Mouse (Mus musculus): ENCODE data around the gene Josd2. TPM values are rescaled to one million over a fixed set of nuclear protein-coding genes. Genes with fewer than 3 reads are reported as not detected.

Gene Josd2
- polyA plus RNA-seq, 1 experiment from 2014 or later: 27.9 TPM

- WGBS: 63% methylated on average over 9 of the region's 9 CpGs
- Histone ChIP-seq H3K9me3 (ENCODE audit: control insufficient read depth, low read length) (no peaks in the 10 kb centered on the region), H3K4me1 (ENCODE audit: control insufficient read depth, insufficient read depth, low read length) (peaks cover 33% of the 10 kb centered on the region), H3K4me2 (ENCODE audit: low read length) (no peak overlapping the region), H3K36me3 (ENCODE audit: control insufficient read depth, insufficient read depth, low read length) (no peaks in the 10 kb centered on the region), H3K9ac (replicated peaks; ENCODE audit: low read length) (no peak overlapping the region), H3K4me3 (replicated peaks; ENCODE audit: low read depth, low read length) (no peak overlapping the region), H3K27ac (replicated peaks; ENCODE audit: low read depth, low read length) (0 out of 2 replicates have a peak overlapping the region, but pooled peaks have one; percentile 17), H3K27me3 (ENCODE audit: control insufficient read depth, insufficient read depth, low read length) (peaks cover 13% of the 10 kb centered on the region; the same call in 1 of the 2 replicates)
- DNase-seq: no peak
- ATAC-seq (ENCODE audit: low FRiP score, low TSS enrichment): no peak
These were observed 5.3 kb downstream of the Josd2 start for GRCm38 (mm10) chr7:44472961-44473646.

GRCm38 (mm10) chr7:44474419-44474818 lies 6.6 kb downstream of the Josd2 start:
- peak; percentile 69 for DNase-seq
- peaks cover 21% of the 10 kb centered on the region for H3K4me1 ChIP-seq (ENCODE audit: control insufficient read depth, insufficient read depth, low read length)

DNA sequence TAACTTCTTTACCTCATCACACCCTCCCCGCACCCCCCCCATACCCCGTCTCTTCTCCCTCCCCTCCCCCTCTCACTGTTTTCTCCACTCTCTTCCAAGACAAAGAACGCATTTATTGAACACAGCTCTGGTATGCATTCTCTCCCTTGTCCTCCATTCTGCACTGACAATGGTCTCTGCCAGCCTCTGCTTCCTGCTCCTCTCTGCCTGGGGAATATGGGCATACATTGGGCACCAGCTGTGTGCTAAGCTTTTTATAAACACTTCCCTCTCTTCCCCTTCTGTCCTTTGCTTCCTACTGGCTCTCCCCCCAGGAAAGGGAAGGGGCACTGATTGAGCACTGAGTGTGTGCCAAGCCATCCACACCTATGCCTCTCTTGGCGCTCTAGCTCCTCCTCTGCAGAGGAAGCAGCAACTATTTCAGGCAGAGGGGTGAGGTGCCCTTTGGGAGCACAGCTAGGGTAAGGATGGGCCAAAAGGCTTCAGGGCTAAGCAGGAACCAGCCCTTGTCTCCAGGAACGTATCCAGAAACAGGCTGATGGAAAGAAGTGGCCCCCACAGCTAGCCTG lies 7.3 kb downstream of the Josd2 start:
- Histone ChIP-seq H3K27me3 (ENCODE audit: control insufficient read depth, insufficient read depth, low read length) (peaks cover 16% of the 10 kb centered on the region; the same call in 1 of the 2 replicates), H3K4me1 (ENCODE audit: control insufficient read depth, insufficient read depth, low read length) (peaks cover 17% of the 10 kb centered on the region), H3K4me3 (replicated peaks; ENCODE audit: low read depth, low read length) (no peak overlapping the region), H3K9me3 (ENCODE audit: control insufficient read depth, low read length) (no peaks in the 10 kb centered on the region), H3K27ac (replicated peaks; ENCODE audit: low read depth, low read length) (peak overlapping the region; percentile 60), H3K9ac (replicated peaks; ENCODE audit: low read length) (no peak overlapping the region), H3K4me2 (ENCODE audit: low read length) (no peak overlapping the region), H3K36me3 (ENCODE audit: control insufficient read depth, insufficient read depth, low read length) (no peaks in the 10 kb centered on the region)
- DNase-seq (no peak), ATAC-seq (ENCODE audit: low FRiP score, low TSS enrichment) (0 out of 2 replicates have a peak, but pooled peaks have one; percentile 9)
- WGBS: 39% methylated on average over 5 of the region's 5 CpGs

More at GRCm38 (mm10) chr7:44474419-44474818, 6.6 kb downstream of the Josd2 start:
- Histone ChIP-seq H3K9ac (replicated peaks; ENCODE audit: low read length) (no peak overlapping the region; the same call in 1 of the 2 replicates), H3K27me3 (ENCODE audit: control insufficient read depth, insufficient read depth, low read length) (peaks cover 15% of the 10 kb centered on the region; the same call in 1 of the 2 replicates), H3K9me3 (ENCODE audit: control insufficient read depth, low read length) (no peaks in the 10 kb centered on the region), H3K27ac (replicated peaks; ENCODE audit: low read depth, low read length) (peak overlapping the region; percentile 60), H3K4me2 (ENCODE audit: low read length) (no peak overlapping the region), H3K36me3 (ENCODE audit: control insufficient read depth, insufficient read depth, low read length) (no peaks in the 10 kb centered on the region), H3K4me3 (replicated peaks; ENCODE audit: low read depth, low read length) (no peak overlapping the region)
- WGBS: 14% methylated on average over 4 of the region's 4 CpGs
- ATAC-seq (ENCODE audit: low FRiP score, low TSS enrichment): peak; percentile 66

- Histone ChIP-seq H3K4me3 (replicated peaks; ENCODE audit: low read depth, low read length) (no peak overlapping the region), H3K36me3 (ENCODE audit: control insufficient read depth, insufficient read depth, low read length) (no peaks in the 10 kb centered on the region), H3K27ac (replicated peaks; ENCODE audit: low read depth, low read length) (no peak overlapping the region), H3K27me3 (ENCODE audit: control insufficient read depth, insufficient read depth, low read length) (peaks cover 10% of the 10 kb centered on the region; the same call in 1 of the 2 replicates), H3K4me1 (ENCODE audit: control insufficient read depth, insufficient read depth, low read length) (no peaks in the 10 kb centered on the region), H3K9me3 (ENCODE audit: control insufficient read depth, low read length) (no peaks in the 10 kb centered on the region), H3K4me2 (ENCODE audit: low read length) (no peak overlapping the region), H3K9ac (replicated peaks; ENCODE audit: low read length) (no peak overlapping the region)
- DNase-seq: no peak
- 83% methylated on average over 3 of the region's 3 CpGs for WGBS
- ATAC-seq (ENCODE audit: low FRiP score, low TSS enrichment): no peak
These were observed 15.2 kb downstream of the Josd2 start for GRCm38 (mm10) chr7:44482836-44483435.

- Histone ChIP-seq H3K9me3 (ENCODE audit: control insufficient read depth, low read length) (no peaks in the 10 kb centered on the region), H3K4me3 (replicated peaks; ENCODE audit: low read depth, low read length) (no peak overlapping the region), H3K27ac (replicated peaks; ENCODE audit: low read depth, low read length) (no peak overlapping the region), H3K36me3 (ENCODE audit: control insufficient read depth, insufficient read depth, low read length) (peaks cover 9% of the 10 kb centered on the region), H3K27me3 (ENCODE audit: control insufficient read depth, insufficient read depth, low read length) (peaks cover 7% of the 10 kb centered on the region; the same call in 1 of the 2 replicates), H3K4me1 (ENCODE audit: control insufficient read depth, insufficient read depth, low read length) (no peaks in the 10 kb centered on the region), H3K4me2 (ENCODE audit: low read length) (no peak overlapping the region), H3K9ac (replicated peaks; ENCODE audit: low read length) (no peak overlapping the region)
- ATAC-seq (ENCODE audit: low FRiP score, low TSS enrichment) (no peak), DNase-seq (no peak)
- WGBS: 100% methylated on average over 1 of the region's 1 CpGs
These were observed 16.3 kb downstream of the Josd2 start for GRCm38 (mm10) chr7:44484109-44484508.

DNA sequence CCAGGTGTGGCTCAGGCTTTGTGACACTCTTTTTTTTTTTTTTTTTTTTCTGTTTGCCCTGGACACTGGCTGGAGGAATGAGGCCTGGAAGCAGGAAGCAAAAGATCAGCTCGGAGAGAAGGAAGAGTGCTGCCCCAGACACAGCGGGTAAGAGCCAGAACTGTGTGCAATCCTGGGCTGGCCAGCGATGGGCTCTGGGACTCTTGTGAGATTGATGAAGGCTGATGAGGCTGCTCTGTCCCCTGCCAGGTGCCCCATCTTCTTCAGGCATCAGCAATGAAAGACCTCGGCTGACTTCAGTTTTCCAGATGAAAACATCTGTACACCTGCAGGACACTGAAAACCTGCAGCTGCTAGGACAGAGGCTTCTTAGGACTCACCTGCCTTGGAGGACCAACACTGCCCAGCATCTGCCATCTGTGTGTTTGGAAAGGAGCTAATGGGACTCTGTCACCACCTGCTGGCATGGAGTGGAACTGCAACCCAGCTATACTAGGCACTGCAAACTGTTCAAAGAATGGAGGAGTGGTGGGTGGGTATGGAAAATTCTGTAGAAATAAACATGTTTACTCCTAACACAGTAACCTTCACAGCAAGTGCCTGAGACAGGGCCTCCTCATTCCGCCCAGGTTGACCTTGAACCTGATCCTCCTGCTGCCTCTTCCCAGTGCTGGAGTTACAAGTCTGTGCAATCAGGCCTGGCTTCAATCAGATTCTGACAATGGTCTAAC lies 17.2 kb downstream of the Josd2 start:
- Histone ChIP-seq H3K4me2 (ENCODE audit: low read length) (no peak overlapping the region), H3K36me3 (ENCODE audit: control insufficient read depth, insufficient read depth, low read length) (peaks cover 17% of the 10 kb centered on the region), H3K27ac (replicated peaks; ENCODE audit: low read depth, low read length) (no peak overlapping the region), H3K4me3 (replicated peaks; ENCODE audit: low read depth, low read length) (no peak overlapping the region), H3K9ac (replicated peaks; ENCODE audit: low read length) (no peak overlapping the region), H3K9me3 (ENCODE audit: control insufficient read depth, low read length) (no peaks in the 10 kb centered on the region), H3K4me1 (ENCODE audit: control insufficient read depth, insufficient read depth, low read length) (no peaks in the 10 kb centered on the region), H3K27me3 (ENCODE audit: control insufficient read depth, insufficient read depth, low read length) (peaks cover 7% of the 10 kb centered on the region; the same call in 1 of the 2 replicates)
- ATAC-seq (ENCODE audit: low FRiP score, low TSS enrichment): peak; percentile 81
- WGBS: 32% methylated on average over 5 of the region's 5 CpGs
- DNase-seq: peak; percentile 92

- Histone ChIP-seq H3K4me2 (ENCODE audit: low read length) (no peak overlapping the region), H3K9me3 (ENCODE audit: control insufficient read depth, low read length) (no peaks in the 10 kb centered on the region), H3K4me3 (replicated peaks; ENCODE audit: low read depth, low read length) (no peak overlapping the region), H3K27ac (replicated peaks; ENCODE audit: low read depth, low read length) (no peak overlapping the region), H3K9ac (replicated peaks; ENCODE audit: low read length) (no peak overlapping the region), H3K36me3 (ENCODE audit: control insufficient read depth, insufficient read depth, low read length) (peaks cover 24% of the 10 kb centered on the region), H3K27me3 (ENCODE audit: control insufficient read depth, insufficient read depth, low read length) (peaks cover under 1% of the 10 kb centered on the region; the same call in 1 of the 2 replicates), H3K4me1 (ENCODE audit: control insufficient read depth, insufficient read depth, low read length) (no peaks in the 10 kb centered on the region)
- ATAC-seq (ENCODE audit: low FRiP score, low TSS enrichment) (no peak; the same call in 1 of the 2 replicates), DNase-seq (no peak)
- WGBS: 79% methylated on average over 7 of the region's 7 CpGs
These were observed 17.9 kb downstream of the Josd2 start for GRCm38 (mm10) chr7:44485572-44486195.
